ENCODE assay signal across 15 mouse cellular contexts in genomic region chr6:12518283-12518903, GRCm38 (mm10).
"Had no signal": no experiment of that assay in that cellular context is flagged by ENCODE, and none has a peak within 500 bp of the region (broad histone marks: within the 10 kb centered on the region; RNA-seq: fewer than 3 reads in every experiment).

No protein-coding gene starts in this region.

- H3K9me3 ChIP-seq: limb, embryonic 13.5 days; neural tube, embryonic 12.5 days had no signal

- H3K27ac ChIP-seq: kidney, postnatal 0 days; limb, embryonic 13.5 days; neural tube, embryonic 12.5 days; stomach, postnatal 0 days had no signal

- H3K27me3 ChIP-seq: limb, embryonic 13.5 days; neural tube, embryonic 12.5 days had no signal

- H3K9ac ChIP-seq: limb, embryonic 13.5 days; lung, embryonic 14.5 days; neural tube, embryonic 12.5 days had no signal

- H3K4me2 ChIP-seq: limb, embryonic 13.5 days; liver, embryonic 11.5 days; lung, embryonic 14.5 days; neural tube, embryonic 12.5 days had no signal

- H3K4me3 ChIP-seq: layer of hippocampus, adult 2 months; limb, embryonic 13.5 days; myocyte; neural tube, embryonic 12.5 days had no signal

- H3K4me1 ChIP-seq: limb, embryonic 13.5 days; neural tube, embryonic 12.5 days had no signal

- ATAC-seq: intestine, postnatal 0 days had no signal

- DNase-seq: kidney, adult 8-10 months; kidney, postnatal 36 days; lung, embryonic 14.5 days; lung, postnatal 10 days; lung, postnatal 4 days; right cerebral cortex, postnatal 14 days; thymus, postnatal 4 days had no signal

- H3K36me3 ChIP-seq: limb, embryonic 13.5 days; neural tube, embryonic 12.5 days had no signal
